Mouse (Mus musculus): ENCODE data around the gene Fermt3. TPM values are rescaled to one million over a fixed set of nuclear protein-coding genes. Genes with fewer than 3 reads are reported as not detected.

Fermt3 gene
- polyA plus RNA-seq (2016; fragmentation: Nextera tagmentation; extraction: Ambion mirVana): 7.1 and 7.8 TPM in 2 replicates

GRCm38 (mm10) chr19:7019191-7019590, at the start of gene Fermt3:
TSS of gene Fermt3 (minus strand) at chr19:7019469.
- no peak within 1 kb of the TSS for H3K4me2 ChIP-seq
- no peak for ATAC-seq (ENCODE audit: insufficient number of reproducible peaks, insufficient read depth, low FRiP score, low TSS enrichment, low read depth)
- H3K36me3 ChIP-seq: peaks cover 82% of the 10 kb centered on the region
- H3K27me3 ChIP-seq: no peaks in the 10 kb centered on the region
- H3K9me3 ChIP-seq: no peaks in the 10 kb centered on the region
- 89% methylated on average over 5 of the region's 5 CpGs for WGBS
- no peak within 1 kb of the TSS for H3K27ac ChIP-seq
- H3K4me3 ChIP-seq (replicated peaks): no peak within 1 kb of the TSS
- H3K4me1 ChIP-seq (replicated peaks): no peaks in the 10 kb centered on the region
- no peak within 1 kb of the TSS; the same call in 1 of the 2 replicates for H3K9ac ChIP-seq (replicated peaks)

- Histone ChIP-seq H3K9ac (replicated peaks) (no peak overlapping the region), H3K9me3 (no peaks in the 10 kb centered on the region), H3K27ac (0 out of 2 replicates have a peak overlapping the region, but pooled peaks have one; percentile 56), H3K4me2 (peak overlapping the region; percentile 38), H3K4me1 (replicated peaks) (peaks cover 58% of the 10 kb centered on the region), H3K4me3 (replicated peaks) (no peak overlapping the region), H3K36me3 (no peaks in the 10 kb centered on the region), H3K27me3 (peaks cover 57% of the 10 kb centered on the region)
- no peak for ATAC-seq (ENCODE audit: insufficient number of reproducible peaks, insufficient read depth, low FRiP score, low TSS enrichment, low read depth)
- WGBS: 1% methylated on average over 14 of the region's 14 CpGs
These were observed 48.9 kb upstream of the Fermt3 start for GRCm38 (mm10) chr19:7068136-7068535.

- Histone ChIP-seq H3K4me3 (replicated peaks) (no peak overlapping the region), H3K4me2 (0 out of 2 replicates have a peak overlapping the region, but pooled peaks have one; percentile 38), H3K9me3 (no peaks in the 10 kb centered on the region), H3K36me3 (no peaks in the 10 kb centered on the region), H3K27ac (no peak overlapping the region), H3K27me3 (peaks cover 57% of the 10 kb centered on the region), H3K9ac (replicated peaks) (no peak overlapping the region; the same call in 1 of the 2 replicates), H3K4me1 (replicated peaks) (peaks cover 58% of the 10 kb centered on the region)
- WGBS: 35% methylated on average over 20 of the region's 20 CpGs
- no peak for ATAC-seq (ENCODE audit: insufficient number of reproducible peaks, insufficient read depth, low FRiP score, low TSS enrichment, low read depth)
These were observed 48.2 kb upstream of the Fermt3 start for GRCm38 (mm10) chr19:7067344-7068050.

- no peak overlapping the region for H3K4me2 ChIP-seq
- H3K4me3 ChIP-seq (replicated peaks): no peak overlapping the region
These were observed 47.6 kb upstream of the Fermt3 start for GRCm38 (mm10) chr19:7066828-7067342.

GRCm38 (mm10) chr19:7066034-7066827, 47.0 kb upstream of the Fermt3 start:
- Histone ChIP-seq H3K36me3 (no peaks in the 10 kb centered on the region), H3K27ac (no peak overlapping the region), H3K27me3 (peaks cover 44% of the 10 kb centered on the region), H3K9me3 (no peaks in the 10 kb centered on the region), H3K4me2 (no peak overlapping the region; the same call in 1 of the 2 replicates), H3K4me1 (replicated peaks) (peaks cover 52% of the 10 kb centered on the region), H3K4me3 (replicated peaks) (no peak overlapping the region), H3K9ac (replicated peaks) (peak overlapping the region; percentile 24; the same call in 1 of the 2 replicates)
- ATAC-seq (ENCODE audit: insufficient number of reproducible peaks, insufficient read depth, low FRiP score, low TSS enrichment, low read depth): no peak
- 37% methylated on average over 15 of the region's 15 CpGs for WGBS

More at GRCm38 (mm10) chr19:7066828-7067342, 47.6 kb upstream of the Fermt3 start:
- Histone ChIP-seq H3K9me3 (no peaks in the 10 kb centered on the region), H3K4me1 (replicated peaks) (peaks cover 54% of the 10 kb centered on the region), H3K36me3 (no peaks in the 10 kb centered on the region), H3K27me3 (peaks cover 51% of the 10 kb centered on the region), H3K9ac (replicated peaks) (peak overlapping the region; percentile 24; the same call in 1 of the 2 replicates), H3K27ac (no peak overlapping the region)
- WGBS: 36% methylated on average over 8 of the region's 8 CpGs
- no peak for ATAC-seq (ENCODE audit: insufficient number of reproducible peaks, insufficient read depth, low FRiP score, low TSS enrichment, low read depth)

- ATAC-seq (ENCODE audit: insufficient number of reproducible peaks, insufficient read depth, low FRiP score, low TSS enrichment, low read depth): peak; percentile 24; the same call in 1 of the 2 replicates
- H3K27ac ChIP-seq: no peak overlapping the region
These were observed 45.3 kb upstream of the Fermt3 start for GRCm38 (mm10) chr19:7064571-7064970.

GRCm38 (mm10) chr19:7062916-7063315, 43.6 kb upstream of the Fermt3 start:
- Histone ChIP-seq H3K27ac (no peak overlapping the region), H3K9me3 (no peaks in the 10 kb centered on the region), H3K4me3 (replicated peaks) (no peak overlapping the region), H3K36me3 (no peaks in the 10 kb centered on the region), H3K4me1 (replicated peaks) (peaks cover 28% of the 10 kb centered on the region), H3K9ac (replicated peaks) (no peak overlapping the region), H3K4me2 (no peak overlapping the region), H3K27me3 (peaks cover 37% of the 10 kb centered on the region)
- WGBS: 89% methylated on average over 8 of the region's 8 CpGs
- no peak for ATAC-seq (ENCODE audit: insufficient number of reproducible peaks, insufficient read depth, low FRiP score, low TSS enrichment, low read depth)

More at GRCm38 (mm10) chr19:7064571-7064970, 45.3 kb upstream of the Fermt3 start:
- Histone ChIP-seq H3K4me2 (no peak overlapping the region), H3K27me3 (peaks cover 44% of the 10 kb centered on the region), H3K4me3 (replicated peaks) (no peak overlapping the region), H3K4me1 (replicated peaks) (peaks cover 35% of the 10 kb centered on the region), H3K9me3 (no peaks in the 10 kb centered on the region), H3K9ac (replicated peaks) (no peak overlapping the region), H3K36me3 (no peaks in the 10 kb centered on the region)
- 1% methylated on average over 3 of the region's 3 CpGs for WGBS

- H3K27me3 ChIP-seq: peaks cover 32% of the 10 kb centered on the region
These were observed 42.8 kb upstream of the Fermt3 start for GRCm38 (mm10) chr19:7062110-7062509.

GRCm38 (mm10) chr19:7058541-7058940, 39.3 kb upstream of the Fermt3 start:
- H3K4me1 ChIP-seq (replicated peaks): peaks cover 29% of the 10 kb centered on the region
- peak overlapping the region; percentile 100 for H3K4me2 ChIP-seq
- no peaks in the 10 kb centered on the region for H3K36me3 ChIP-seq
- no peak for ATAC-seq (ENCODE audit: insufficient number of reproducible peaks, insufficient read depth, low FRiP score, low TSS enrichment, low read depth)
- H3K27me3 ChIP-seq: peaks cover 33% of the 10 kb centered on the region
- WGBS: 59% methylated on average over 6 of the region's 6 CpGs
- H3K27ac ChIP-seq: 0 out of 2 replicates have a peak overlapping the region, but pooled peaks have one; percentile 20
- no peaks in the 10 kb centered on the region for H3K9me3 ChIP-seq
- H3K9ac ChIP-seq (replicated peaks): no peak overlapping the region
- no peak overlapping the region for H3K4me3 ChIP-seq (replicated peaks)

More at GRCm38 (mm10) chr19:7062110-7062509, 42.8 kb upstream of the Fermt3 start:
- no peaks in the 10 kb centered on the region for H3K36me3 ChIP-seq
- ATAC-seq (ENCODE audit: insufficient number of reproducible peaks, insufficient read depth, low FRiP score, low TSS enrichment, low read depth): no peak
- H3K4me3 ChIP-seq (replicated peaks): no peak overlapping the region
- no peak overlapping the region for H3K9ac ChIP-seq (replicated peaks)
- no peak overlapping the region for H3K27ac ChIP-seq
- H3K4me1 ChIP-seq (replicated peaks): peaks cover 28% of the 10 kb centered on the region
- 83% methylated on average over 5 of the region's 5 CpGs for WGBS
- H3K4me2 ChIP-seq: no peak overlapping the region
- no peaks in the 10 kb centered on the region for H3K9me3 ChIP-seq

- Histone ChIP-seq H3K9me3 (no peaks in the 10 kb centered on the region), H3K4me3 (replicated peaks) (peak overlapping the region; percentile 74), H3K36me3 (no peaks in the 10 kb centered on the region), H3K9ac (replicated peaks) (no peak overlapping the region), H3K27me3 (peaks cover 33% of the 10 kb centered on the region), H3K4me1 (replicated peaks) (peaks cover 29% of the 10 kb centered on the region), H3K27ac (peak overlapping the region; percentile 20; the same call in 1 of the 2 replicates), H3K4me2 (peak overlapping the region; percentile 100)
- peak; percentile 76 for ATAC-seq (ENCODE audit: insufficient number of reproducible peaks, insufficient read depth, low FRiP score, low TSS enrichment, low read depth)
- WGBS: 0% methylated on average over 15 of the region's 15 CpGs
These were observed 38.5 kb upstream of the Fermt3 start for GRCm38 (mm10) chr19:7057722-7058207.

Data from limb, embryonic 12.5 days (tissue).